Mouse (Mus musculus) retina, postnatal 1 day (tissue): Measurements from ENCODE around the gene Gm6205.
"Not testable (repeated sequence)": the region's sequence is repeated elsewhere in the genome, so short reads cannot be mapped to it uniquely, and the experiment has no call there.

Source experiments
- DNase-seq: peaks from one replicate; pipeline ENCODE4 v3.0.0-alpha.2; 2012

Gene Gm6205

DNA sequence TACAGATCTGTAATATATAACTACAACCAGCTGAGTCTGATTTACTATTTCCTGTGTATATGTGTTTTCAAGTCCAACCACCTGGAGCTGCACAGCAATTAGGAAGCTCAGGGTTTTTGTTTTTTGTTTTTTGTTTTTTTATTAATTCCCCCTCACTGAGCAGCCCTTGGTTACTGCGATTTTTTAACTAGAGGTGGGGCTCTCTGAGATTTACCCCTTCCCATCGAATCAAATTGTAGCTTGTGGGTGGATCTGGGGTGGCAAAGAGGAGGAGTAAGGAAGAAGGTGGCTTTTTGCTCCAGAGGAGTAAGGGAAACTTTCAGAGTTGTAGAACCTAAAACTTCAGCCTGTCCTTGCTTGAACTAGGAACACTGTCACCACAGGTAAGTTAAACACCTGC is at the start of gene Gm6205:
TSS of gene Gm6205 (plus strand) at position 301 of the 400 bp plus-strand sequence.
- not testable (repeated sequence) for DNase-seq

DNA sequence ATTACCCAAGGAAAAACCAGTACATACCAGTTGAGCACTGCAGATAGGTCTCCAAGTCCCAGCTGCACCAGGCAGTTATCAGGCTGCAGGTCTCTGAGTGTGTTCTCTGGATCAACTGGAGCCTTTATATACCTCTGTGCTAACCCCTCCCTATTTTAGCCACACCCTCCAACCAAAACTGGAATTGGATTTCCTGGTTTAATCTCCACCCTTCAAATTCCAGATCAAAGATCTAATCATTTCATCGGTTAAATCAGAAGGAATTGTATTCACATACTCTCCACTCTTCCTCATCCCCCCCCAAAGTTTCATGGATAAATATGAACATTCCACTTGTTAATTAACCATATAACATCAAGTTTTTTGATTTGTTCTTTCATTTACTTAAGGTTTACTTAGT is 31.9 kb upstream of the Gm6205 start, which contains the start of gene Gm3147:
TSS of gene Gm3147 (minus strand) at position 101 of the 400 bp plus-strand sequence.
- DNase-seq, result not testable (repeated sequence)

DNA sequence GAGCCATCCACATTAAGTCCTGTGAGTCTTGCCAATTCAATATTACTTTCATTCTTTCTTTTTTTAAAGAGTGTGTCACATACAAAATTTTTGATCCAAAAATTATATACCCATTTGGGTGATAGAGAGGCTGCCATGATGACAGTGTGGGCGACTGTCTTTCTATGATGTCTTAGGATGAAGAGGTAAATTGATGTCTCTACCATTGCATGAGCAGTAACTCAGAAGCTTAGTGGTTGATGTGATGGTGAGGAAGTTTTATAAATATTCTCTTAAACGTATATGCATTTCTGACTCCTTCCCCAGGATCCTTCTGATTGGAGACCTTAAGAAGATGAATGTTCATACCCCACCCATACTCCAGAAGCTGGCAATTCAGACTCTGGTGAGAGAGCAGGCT is 24.5 kb upstream of the Gm6205 start, which contains the start of gene Gm6509:
TSS of gene Gm6509 (plus strand) at position 301 of the 400 bp plus-strand sequence.
- DNase-seq, result not testable (repeated sequence)
